Mouse (Mus musculus): ENCODE results near the gene Filip1. TPM values are rescaled to one million over a fixed set of nuclear protein-coding genes. Genes with fewer than 3 reads are reported as not detected.

Gene Filip1
- not detected for total RNA-seq (2023)

DNA sequence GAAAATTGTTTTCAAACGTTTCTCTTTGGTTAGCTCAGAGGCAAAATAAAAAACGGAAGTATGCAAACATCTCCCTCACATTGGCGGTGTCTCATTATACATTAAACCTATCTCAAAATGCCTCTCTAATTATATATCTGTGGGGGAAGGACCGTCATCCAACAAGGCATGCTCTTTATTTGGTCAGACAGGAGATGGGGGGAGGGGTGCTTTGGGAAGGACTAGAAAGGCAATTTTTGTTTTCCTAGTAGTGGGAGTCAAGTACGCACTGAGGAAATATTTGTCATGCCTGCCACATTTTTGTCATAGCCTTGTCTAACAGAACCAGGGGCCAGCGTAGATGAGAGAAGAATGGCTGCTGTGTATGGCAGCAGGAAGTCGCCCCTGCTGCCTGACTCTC lies at the start of gene Filip1:
Gene Filip1, minus strand, starts transcription at position 101 of the 400 bp plus-strand sequence.

DNA sequence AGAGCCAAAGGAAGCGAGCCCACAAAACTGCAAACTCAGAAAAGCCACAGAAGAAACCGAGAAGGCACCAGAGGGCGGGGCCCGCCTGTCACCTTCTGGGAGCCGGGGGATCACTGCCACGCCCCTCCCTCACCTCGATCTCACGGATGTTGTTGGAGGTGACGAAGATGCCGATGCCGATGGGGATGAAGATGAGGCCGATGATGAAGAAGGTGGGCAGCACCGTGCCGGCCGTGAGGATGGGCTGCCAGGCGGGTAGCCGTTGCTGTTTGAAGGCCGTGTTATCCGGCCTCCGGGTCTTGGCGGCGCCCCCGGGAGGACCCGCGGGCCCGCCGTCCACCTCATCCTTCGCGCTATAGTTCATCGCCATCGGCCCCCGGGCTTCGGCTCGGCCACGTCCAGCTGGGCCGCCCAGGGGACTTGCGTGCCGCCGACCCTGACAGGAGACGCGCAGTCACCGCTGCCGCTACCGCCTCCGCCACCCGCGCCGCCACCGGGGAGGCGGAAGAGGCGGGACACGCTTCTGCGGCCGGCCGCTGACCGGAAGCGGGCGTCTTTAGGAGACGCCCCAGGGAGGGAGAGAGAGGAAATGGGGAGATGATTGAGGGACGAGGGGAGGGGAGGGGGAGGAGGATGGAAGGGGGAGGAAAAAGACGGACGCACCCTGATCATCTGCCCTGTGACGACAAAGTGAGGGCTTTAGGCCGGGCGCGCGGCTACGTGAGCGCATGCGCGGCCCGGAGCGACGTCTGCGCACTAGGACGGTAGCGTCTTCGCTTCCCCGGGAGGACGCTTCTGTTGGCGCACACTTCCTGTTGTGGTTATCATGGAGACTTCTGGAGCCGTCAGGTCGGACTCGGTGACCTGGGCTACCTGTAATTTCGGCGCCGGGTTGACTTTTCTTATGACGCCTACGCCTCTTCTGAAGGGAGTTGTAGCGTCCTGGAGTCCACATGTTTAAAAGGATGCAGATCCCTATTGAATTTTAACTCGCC lies 219.5 kb downstream of the Filip1 start, which contains the start of gene Tmem30a:
Gene Tmem30a, minus strand, starts transcription at position 667 of the 995 bp plus-strand sequence.

Other genes starting within 250 kb of the Filip1 start
- 76.9 TPM for gene Tmem30a, start 219.3 kb downstream of the Filip1 start, total RNA-seq (2023)
- 149 TPM for gene Senp6, start 54.1 kb upstream of the Filip1 start, total RNA-seq (2023)
- 1.7 TPM for gene Myo6, start 152.2 kb upstream of the Filip1 start, total RNA-seq (2023)

Data from CD8-positive naive resting alpha-beta T cell, adult 57 days (primary cell).